Mouse (Mus musculus) ES-E14 (cell line): ENCODE results near the gene Odaph.

Experiments used
- HCFC1 ChIP-seq: IDR thresholded peaks from 2 replicates; pipeline ENCODE4 v1.6.1; 2012; ENCODE audit warnings: low read length, inconsistent platforms, borderline replicate concordance; ENCODE audit not compliant: insufficient read depth
- MAFK ChIP-seq: IDR thresholded peaks from 2 replicates; pipeline ENCODE4 v1.6.1; 2014; ENCODE audit warnings: mild to moderate bottlenecking, low read depth, low read length, inconsistent platforms; ENCODE audit not compliant: insufficient read depth
- ZNF384 ChIP-seq: IDR thresholded peaks from 2 replicates; pipeline ENCODE4 v1.6.1; 2012; ENCODE audit warnings: low read depth, low read length, inconsistent platforms

DNA sequence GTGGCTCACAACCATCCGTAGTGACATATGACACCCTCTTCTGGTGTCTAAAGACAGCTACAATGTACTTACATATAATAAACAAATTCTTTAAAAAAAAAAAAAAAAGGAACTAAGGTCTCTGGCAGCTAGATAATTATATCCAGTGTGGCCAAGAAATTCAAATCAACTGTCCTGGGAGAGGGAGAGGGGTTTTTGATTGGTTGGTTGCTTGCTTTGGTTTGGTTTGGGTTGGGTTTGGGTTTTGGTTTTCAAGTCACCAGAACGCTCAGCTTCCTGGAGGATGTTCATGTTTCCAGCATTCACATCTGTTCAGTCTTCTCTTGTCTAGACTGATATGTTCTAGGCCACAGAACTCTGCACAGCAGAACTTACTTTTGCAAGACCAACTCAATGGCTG lies 5.8 kb downstream of the Odaph start:
- TF ChIP-seq ZNF384 (no peak), MAFK (no peak), HCFC1 (no peak)
